Mouse (Mus musculus) liver, embryonic 14.5 days (tissue): Measurements from ENCODE around the gene Sdr39u1. TPM values are rescaled to one million over a fixed set of nuclear protein-coding genes. Genes with fewer than 3 reads are reported as not detected.

Experiments used
- ATAC-seq: fragments of 200-750 bp; cut with Nextera tagmentation; 2 replicates; pipeline ENCODE4 v1.8.0; 2017; ENCODE audit warnings: moderate number of reproducible peaks, mild to moderate bottlenecking, moderate library complexity; ENCODE audit not compliant: insufficient read depth
- DNase-seq, 3 experiments: peaks; one replicate each; pipeline ENCODE4 v3.0.0-alpha.2; 2012 to 2013; ENCODE audit warnings: low read depth in 3 of 3, low spot score in 3 of 3
- H3K27ac ChIP-seq: fragments of 300-500 bp; sonication (generic); 2 replicates; pipeline ENCODE4 v1.5.1; 2014; ENCODE audit warnings: moderate library complexity, mild to moderate bottlenecking, control low read depth, inconsistent platforms
- H3K27me3 ChIP-seq: fragments of 300-500 bp; sonication (generic); 2 replicates; pipeline ENCODE4 v1.6.1; 2014; ENCODE audit warnings: mild to moderate bottlenecking, low read length, moderate library complexity; ENCODE audit not compliant: control insufficient read depth, insufficient read depth
- H3K36me3 ChIP-seq: fragments of 300-500 bp; sonication (generic); replicated peaks from 2 replicates; pipeline ENCODE4 v1.6.1; 2014; ENCODE audit warnings: low read depth; ENCODE audit not compliant: control insufficient read depth, insufficient read depth
- H3K4me1 ChIP-seq, 2 experiments: fragments of 200-500 bp in 1 of 2; fragments of 300-500 bp in 1 of 2; sonication (generic) in 1 of 2; replicated peaks; 2 replicates each; pipeline ENCODE4 v1.6.1; 2012 to 2014; ENCODE audit warnings: antibody characterized with exemption in 1 of 2, inconsistent platforms in 1 of 2, low read length in 1 of 2; ENCODE audit not compliant: control insufficient read depth in 2 of 2, insufficient read depth in 2 of 2
- H3K4me2 ChIP-seq: fragments of 300-500 bp; sonication (generic); 2 replicates; pipeline ENCODE4 v1.6.1; 2014; ENCODE audit warnings: low read depth, mild to moderate bottlenecking, control low read depth, moderate library complexity
- H3K4me3 ChIP-seq, 2 experiments: fragments of 200-500 bp in 1 of 2; fragments of 300-500 bp in 1 of 2; sonication (generic) in 1 of 2; 2 replicates each; pipeline ENCODE4 v1.5.1; 2012 to 2014; ENCODE audit warnings: low read depth in 2 of 2, low read length in 2 of 2, mild to moderate bottlenecking in 2 of 2, control low read depth in 1 of 2, inconsistent platforms in 1 of 2, moderate library complexity in 1 of 2; ENCODE audit not compliant: insufficient read depth in 1 of 2
- H3K9ac ChIP-seq: fragments of 300-500 bp; sonication (generic); replicated peaks from 2 replicates; pipeline ENCODE4 v1.6.1; 2014; ENCODE audit warnings: mild to moderate bottlenecking, control low read depth, moderate library complexity
- H3K9me3 ChIP-seq: fragments of 300-500 bp; sonication (generic); 2 replicates; pipeline ENCODE4 v1.6.1; 2016; ENCODE audit warnings: low read length, mixed read lengths; ENCODE audit not compliant: control insufficient read depth
- CTCF ChIP-seq: IDR thresholded peaks from 2 replicates; pipeline ENCODE4 v1.5.1; 2016; ENCODE audit warnings: antibody characterized with exemption, low read depth, control low read depth
- EP300 ChIP-seq: IDR thresholded peaks from 2 replicates; pipeline ENCODE4 v1.6.1; 2016; ENCODE audit warnings: antibody characterized with exemption, low read depth
- WGBS: fragments of 180-500 bp; shearing (Covaris S2); extraction: QIAGEN DNeasy Blood & Tissue Kit; methylation state at CpG from one replicate; pipeline ENCODE4 v1.1.7; 2014; ENCODE audit not compliant: insufficient replicate concordance; 5-methylcytosine and 5-hydroxymethylcytosine counted together
- polyA plus RNA-seq, 2 experiments: library from polyadenylated mRNA; depleted of rRNA in 1 of 2; stranded (reverse) in 1 of 2; unstranded in 1 of 2; fragments of >200 nt; fragmentation: Nextera tagmentation in 1 of 2; extraction: Ambion mirVana in 1 of 2; gene quantifications; 2 replicates each; pipeline versions ENCODE4 v1.2.1 to v1.2.3; 2012 to 2014

Gene Sdr39u1
- polyA plus RNA-seq, 2 experiments: 6.7 to 12.0 TPM

DNA sequence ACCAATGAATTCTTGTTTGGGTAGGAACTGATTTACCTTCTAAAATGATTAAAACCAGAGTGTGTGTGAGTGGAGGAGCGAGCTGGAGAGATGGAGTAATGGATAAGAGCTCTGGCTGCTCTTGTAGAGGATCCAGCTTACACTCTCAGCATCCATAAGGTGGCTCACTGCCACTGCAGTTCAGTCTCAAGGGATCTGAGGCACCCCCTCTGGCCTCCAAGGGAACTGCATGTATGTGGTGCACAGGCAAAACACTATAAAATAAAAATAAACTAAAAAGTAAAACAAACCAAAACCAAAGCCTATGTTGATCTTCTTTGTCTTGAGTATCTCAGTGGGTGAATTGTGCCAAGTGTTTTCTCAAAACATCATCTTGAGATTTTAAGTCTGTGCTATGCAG lies 20.5 kb downstream of the Sdr39u1 start:
- DNase-seq: peak in 1 of 3 experiments; percentile 38
- no peaks in the 10 kb centered on the region for H3K36me3 ChIP-seq

DNA sequence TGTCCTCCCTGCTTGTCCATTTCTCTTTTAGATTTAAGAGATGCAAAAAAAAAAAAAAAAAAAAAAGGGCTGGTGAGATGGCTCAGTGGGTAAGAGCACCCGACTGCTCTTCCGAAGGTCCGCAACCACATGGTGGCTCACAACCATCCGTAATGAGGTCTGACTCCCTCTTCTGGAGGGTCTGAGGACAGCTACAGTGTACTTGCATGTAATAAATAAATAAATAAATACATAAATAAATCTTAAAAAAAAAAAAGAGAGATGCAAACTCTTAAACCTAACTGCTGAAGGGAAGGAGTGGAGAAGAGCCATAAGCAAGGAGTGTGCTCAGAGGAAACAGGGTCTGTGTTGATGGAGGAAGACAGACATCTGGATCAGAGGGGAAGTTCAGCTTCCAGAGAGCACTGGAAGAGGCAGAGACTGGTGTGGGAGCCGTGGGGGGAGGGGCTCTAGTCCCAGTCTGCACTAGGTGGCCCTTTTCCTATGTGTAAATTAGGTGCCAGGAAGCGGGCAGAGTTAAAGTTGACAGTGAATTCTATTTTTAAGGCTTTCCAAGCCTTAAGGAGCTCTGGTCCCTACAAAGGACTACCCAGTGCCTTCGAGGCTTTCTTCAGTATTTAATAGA lies 21.7 kb downstream of the Sdr39u1 start:
- Histone ChIP-seq H3K4me3 (no peak overlapping the region), H3K4me1 (peaks cover 0 to 16% of the 10 kb centered on the region in 2 experiments; a peak in 2 of 4 replicates), H3K9me3 (no peaks in the 10 kb centered on the region), H3K9ac (no peak overlapping the region), H3K27ac (no peak overlapping the region), H3K4me2 (no peak overlapping the region), H3K27me3 (no peaks in the 10 kb centered on the region; the same call in none of the 2 replicates), H3K36me3 (no peaks in the 10 kb centered on the region)
- ATAC-seq: no peak
- TF ChIP-seq EP300 (no peak), CTCF (no peak)
- no peak for DNase-seq
- WGBS: 5% methylated on average over 7 of the region's 7 CpGs

More for the DNA sequence above, 20.5 kb downstream of the Sdr39u1 start:
- ATAC-seq: no peak
- Histone ChIP-seq H3K4me2 (no peak overlapping the region), H3K4me3 (no peak overlapping the region), H3K9me3 (no peaks in the 10 kb centered on the region), H3K9ac (no peak overlapping the region), H3K27ac (no peak overlapping the region), H3K4me1 (peaks cover 7 to 23% of the 10 kb centered on the region in 2 experiments; a peak in 3 of 4 replicates), H3K27me3 (no peaks in the 10 kb centered on the region; the same call in none of the 2 replicates)
- TF ChIP-seq CTCF (peak; percentile 88), EP300 (no peak)
- 12% methylated on average over 1 of the region's 1 CpGs for WGBS

GRCm38 (mm10) chr14:55877469-55878315 lies 22.4 kb downstream of the Sdr39u1 start:
- no peak for TF ChIP-seq EP300
- no peak for TF ChIP-seq CTCF
- DNase-seq: no peak
- no peaks in the 10 kb centered on the region for H3K9me3 ChIP-seq
- no peak overlapping the region for H3K4me2 ChIP-seq
- H3K4me1 ChIP-seq: peaks cover 0 to 14% of the 10 kb centered on the region in 2 experiments; a peak in 2 of 4 replicates
- ATAC-seq: no peak
- no peak overlapping the region for H3K9ac ChIP-seq
- no peak overlapping the region for H3K4me3 ChIP-seq
- no peaks in the 10 kb centered on the region for H3K36me3 ChIP-seq
- H3K27ac ChIP-seq: no peak overlapping the region
- no peaks in the 10 kb centered on the region; the same call in none of the 2 replicates for H3K27me3 ChIP-seq
- 29% methylated on average over 14 of the region's 14 CpGs for WGBS

- no peak overlapping the region for H3K9ac ChIP-seq
- H3K36me3 ChIP-seq: no peaks in the 10 kb centered on the region
- ATAC-seq (peak; percentile 53; the same call in 1 of the 2 replicates), DNase-seq (peak in 1 of 3 experiments; percentile 23)
- no peak overlapping the region for H3K27ac ChIP-seq
- TF ChIP-seq EP300 (no peak), CTCF (peak; percentile 96)
- peak overlapping the region; percentile 38 for H3K4me3 ChIP-seq
- peak overlapping the region; percentile 65 for H3K4me2 ChIP-seq
- H3K4me1 ChIP-seq: peaks cover 0 to 7% of the 10 kb centered on the region in 2 experiments; a peak in 2 of 4 replicates
- H3K9me3 ChIP-seq: no peaks in the 10 kb centered on the region
- WGBS: 10% methylated on average over 30 of the region's 30 CpGs
- H3K27me3 ChIP-seq: no peaks in the 10 kb centered on the region; the same call in none of the 2 replicates
These were observed 26.1 kb downstream of the Sdr39u1 start for GRCm38 (mm10) chr14:55873714-55874683.
